In genomic region chr16:90925461-90925860, GRCm38 (mm10) we compare ENCODE assay signal across 8 mouse cellular contexts. TPM values are rescaled to one million over a fixed set of nuclear protein-coding genes. Genes with fewer than 3 reads are reported as not detected.
A peak's percentile ranks its signal among the peaks of the same experiment; 100 is the strongest.
DNase-seq lines count a peak whose midpoint lies in the region; ATAC-seq and TF ChIP-seq lines count a peak whose summit lies in the region.
"Had no signal": no experiment of that assay in that cellular context is flagged by ENCODE, and none has a peak within 500 bp of the region (broad histone marks: within the 10 kb centered on the region; RNA-seq: fewer than 3 reads in every experiment).

No protein-coding gene starts in this region.

- TF ChIP-seq RAD21 in MEL (IDR thresholded peaks at IDR 0.05; ENCODE audit: low read depth, low read length): peak; percentile 63

- peak; percentile 51 to 80 (median 67) for TF ChIP-seq CTCF in MEL (IDR thresholded peaks at IDR 0.05 in 2 of 3, conservative IDR thresholded peaks at IDR 0.05 in 1 of 3; ENCODE audit: control insufficient read depth in 1 of 3, insufficient read depth in 1 of 3, low read depth in 2 of 3, low read length in 3 of 3, poor library complexity in 1 of 3, severe bottlenecking in 1 of 3)
- peak; percentile 73 for TF ChIP-seq CTCF in bone marrow, adult 2 months (IDR thresholded peaks at IDR 0.05; ENCODE audit: control insufficient read depth, insufficient read depth, low read length)
- peak; percentile 91 for TF ChIP-seq CTCF in embryonic fibroblast, embryonic 13.5 days (IDR thresholded peaks at IDR 0.05; ENCODE audit: borderline replicate concordance, insufficient read depth, low read length)
- peak; percentile 96 for TF ChIP-seq CTCF in lung, postnatal 0 days (IDR thresholded peaks at IDR 0.05)

- WGBS in bone marrow, adult 2 months: 29% methylated on average over 5 of the region's 5 CpGs
- WGBS in lung, postnatal 0 days: 25% methylated on average over 5 of the region's 5 CpGs

- no peak for TF ChIP-seq EP300 in MEL (IDR thresholded peaks at IDR 0.05; ENCODE audit: low read depth in 1 of 2, low read length in 2 of 2)
- no peak for TF ChIP-seq EP300 in lung, postnatal 0 days (IDR thresholded peaks at IDR 0.05)

- no peak overlapping the region for H3K9ac ChIP-seq in MEL (ENCODE audit: control insufficient read depth, low read depth, low read length, poor library complexity, severe bottlenecking)
- no peak overlapping the region for H3K9ac ChIP-seq in lung, postnatal 0 days (replicated peaks; ENCODE audit: low read depth)
- H3K9ac ChIP-seq: limb, embryonic 13.5 days had no signal

- no peaks in the 10 kb centered on the region for H3K9me3 ChIP-seq in MEL (replicated peaks; ENCODE audit: insufficient read depth, low read length)
- H3K9me3 ChIP-seq in lung, postnatal 0 days (ENCODE audit: low read length): no peaks in the 10 kb centered on the region
- H3K9me3 ChIP-seq: limb, embryonic 13.5 days had no signal

- TF ChIP-seq POLR2A in MEL (IDR thresholded peaks at IDR 0.05; ENCODE audit: control insufficient read depth in 1 of 2, insufficient read depth in 1 of 2, low read depth in 1 of 2, low read length in 2 of 2, poor library complexity in 1 of 2): no peak
- TF ChIP-seq POLR2A in bone marrow, adult 2 months (IDR thresholded peaks at IDR 0.05; ENCODE audit: borderline replicate concordance, control insufficient read depth, low read depth, low read length): no peak
- no peak for TF ChIP-seq POLR2A in embryonic fibroblast, embryonic 13.5 days (IDR thresholded peaks at IDR 0.05; ENCODE audit: low read depth, low read length)

- H3K27me3 ChIP-seq in MEL (ENCODE audit: control insufficient read depth in 1 of 2, insufficient read depth in 2 of 2, low read length in 2 of 2): no peaks in the 10 kb centered on the region
- H3K27me3 ChIP-seq in lung, postnatal 0 days (replicated peaks; ENCODE audit: insufficient read depth, low read length): no peaks in the 10 kb centered on the region
- H3K27me3 ChIP-seq: limb, embryonic 13.5 days had no signal

- no peak overlapping the region for H3K27ac ChIP-seq in MEL (ENCODE audit: control insufficient read depth, low read depth, low read length)
- H3K27ac ChIP-seq in bone marrow, adult 2 months (ENCODE audit: control insufficient read depth, insufficient read depth, low read depth, low read length, poor library complexity): no peak overlapping the region
- no peak overlapping the region for H3K27ac ChIP-seq in embryonic fibroblast, embryonic 13.5 days (ENCODE audit: insufficient read depth, low read length)
- no peak overlapping the region for H3K27ac ChIP-seq in lung, postnatal 0 days (ENCODE audit: low read length)
- H3K27ac ChIP-seq: limb, embryonic 13.5 days had no signal

- H3K4me1 ChIP-seq in MEL (ENCODE audit: control insufficient read depth in 1 of 2, insufficient read depth in 2 of 2, low read length in 2 of 2): no peaks in the 10 kb centered on the region
- H3K4me1 ChIP-seq in bone marrow, adult 2 months (ENCODE audit: control insufficient read depth, insufficient read depth, low read length): no peaks in the 10 kb centered on the region
- H3K4me1 ChIP-seq in embryonic fibroblast, embryonic 13.5 days (ENCODE audit: control insufficient read depth, insufficient read depth, low read length): no peaks in the 10 kb centered on the region
- no peaks in the 10 kb centered on the region for H3K4me1 ChIP-seq in lung, postnatal 0 days (ENCODE audit: insufficient read depth, low read depth, low read length)

- H3K79me2 ChIP-seq in MEL (ENCODE audit: control insufficient read depth, insufficient read depth, low read length, poor library complexity): no peaks in the 10 kb centered on the region

- peak; percentile 37 for DNase-seq in MEL (ENCODE audit: low read depth, low spot score)
- DNase-seq in heart, postnatal 36 days: peak; percentile 66 to 74
- DNase-seq in kidney, postnatal 4 days: peak; percentile 85 to 88
- peak; percentile 82 for DNase-seq in lung, postnatal 0 days (ENCODE audit: low spot score)
- DNase-seq in right cerebral cortex, postnatal 10 days (ENCODE audit: low spot score in 2 of 2): peak; percentile 79 to 83

- H3K4me2 ChIP-seq in lung, postnatal 0 days (replicated peaks; ENCODE audit: low read depth, low read length): no peak overlapping the region
- H3K4me2 ChIP-seq: limb, embryonic 13.5 days had no signal

- intact Hi-C loops in heart, postnatal 36 days (cut with DNase I): loop anchor here (1.0 to 5.0 kb wide), 2 partner anchors 96 to 188 kb away; partner anchors contain the start of gene Mrap

- no peaks in the 10 kb centered on the region; a peak in 1 of 4 replicates for H3K36me3 ChIP-seq in MEL (ENCODE audit: control insufficient read depth in 1 of 2, insufficient read depth in 2 of 2, low read length in 2 of 2)
- no peaks in the 10 kb centered on the region for H3K36me3 ChIP-seq in lung, postnatal 0 days (ENCODE audit: insufficient read depth, low read length)

- H3K4me3 ChIP-seq in MEL (ENCODE audit: control insufficient read depth in 1 of 2, insufficient read depth in 1 of 2, low read depth in 2 of 2, low read length in 2 of 2): no peak overlapping the region
- no peak overlapping the region for H3K4me3 ChIP-seq in bone marrow, adult 2 months (replicated peaks; ENCODE audit: control insufficient read depth, low read depth, low read length)
- no peak overlapping the region for H3K4me3 ChIP-seq in embryonic fibroblast, embryonic 13.5 days (ENCODE audit: insufficient read depth, low read length)
- no peak overlapping the region for H3K4me3 ChIP-seq in lung, postnatal 0 days (ENCODE audit: low read depth, low read length)
- H3K4me3 ChIP-seq: limb, embryonic 13.5 days had no signal

- ATAC-seq in lung, postnatal 0 days: peak; percentile 46

TF ChIP-seq in MEL, 35 proteins besides CTCF, POLR2A, EP300 and RAD21:
- no peak for TF ChIP-seq ZNF384 (IDR thresholded peaks at IDR 0.05; ENCODE audit: low read depth, low read length)
- no peak for TF ChIP-seq RCOR1 (IDR thresholded peaks at IDR 0.05; ENCODE audit: low read depth, low read length)
- TF ChIP-seq MYC (IDR thresholded peaks at IDR 0.05; ENCODE audit: low read depth, low read length): 0 out of 2 replicates have a peak, but pooled peaks have one; percentile 27
- no peak for TF ChIP-seq CHD1 (IDR thresholded peaks at IDR 0.05; ENCODE audit: low read depth, low read length)
- TF ChIP-seq ZC3H11A (IDR thresholded peaks at IDR 0.05; ENCODE audit: low read depth, low read length): 0 out of 2 replicates have a peak, but pooled peaks have one; percentile 36
- peak; percentile 71 for TF ChIP-seq SMC3 (IDR thresholded peaks at IDR 0.05; ENCODE audit: low read depth, low read length)

RNA-seq across cellular contexts. Expression of gene Cfap298, which starts 9.5 kb away (rescaled TPM):
- 65.9 and 68.5 TPM in 2 replicates for total RNA-seq in MEL (2012; rRNA removed)
- polyA plus RNA-seq in MEL (2012; ENCODE audit: insufficient read depth in 1 of 2, insufficient read length in 2 of 2, low read depth in 1 of 2, low replicate concordance in 2 of 2, missing spikeins in 1 of 2): 100 to 1,000 TPM in 1 of 2 experiments, not detected in 1; 117 TPM
- polyA plus RNA-seq in bone marrow, adult 2 months (2011; ENCODE audit: insufficient read depth, insufficient read length, low replicate concordance, missing spikeins): 17.7 and 19.5 TPM in 2 replicates
- 15.0 and 28.2 TPM in 2 replicates for polyA plus RNA-seq in embryonic fibroblast, embryonic 13.5 days (2011; ENCODE audit: insufficient read length, low read depth, missing spikeins)
- total RNA-seq in heart, postnatal 36 days (2021): 10 to 100 TPM; 27.0 to 28.5 TPM
- polyA plus RNA-seq in lung, postnatal 0 days (2015; fragmentation: Nextera tagmentation; extraction: Ambion mirVana): 46.3 and 47.9 TPM in 2 replicates
